Comparison of ENCODE assay signal across 17 mouse cellular contexts in genomic region chr9:22035300-22036044, GRCm38 (mm10). TPM values are rescaled to one million over a fixed set of nuclear protein-coding genes. Genes with fewer than 3 reads are reported as not detected.
DNase-seq lines count a peak whose midpoint lies in the region; ATAC-seq and TF ChIP-seq lines count a peak whose summit lies in the region.
"Had no signal": no experiment of that assay in that cellular context is flagged by ENCODE, and none has a peak within 500 bp of the region (broad histone marks: within the 10 kb centered on the region; RNA-seq: fewer than 3 reads in every experiment).

No protein-coding gene starts in this region.

- H3K4me1 ChIP-seq in ES-Bruce4 (ENCODE audit: control insufficient read depth, insufficient read depth, low read length) = peaks cover 5% of the 10 kb centered on the region
- H3K4me1 ChIP-seq in forebrain, embryonic 14.5 days (ENCODE audit: control insufficient read depth, insufficient read depth, low read length) = peaks cover 8% of the 10 kb centered on the region; the same call in 1 of the 2 replicates
- peaks cover 20% of the 10 kb centered on the region for H3K4me1 ChIP-seq in midbrain, embryonic 12.5 days
- H3K4me1 ChIP-seq in kidney, embryonic 14.5 days (ENCODE audit: control insufficient read depth, insufficient read depth, low read length) = no peaks in the 10 kb centered on the region
- no peaks in the 10 kb centered on the region for H3K4me1 ChIP-seq in liver, postnatal 0 days (ENCODE audit: insufficient read depth)
- H3K4me1 ChIP-seq: liver, embryonic 13.5 days had no signal

- TF ChIP-seq EP300 in ES-Bruce4 (IDR thresholded peaks at IDR 0.05; ENCODE audit: insufficient read depth, low read depth, low read length) = peak; percentile 40; the same call in 1 of the 2 replicates
- TF ChIP-seq EP300 in liver, postnatal 0 days (IDR thresholded peaks at IDR 0.05; ENCODE audit: low read depth) = no peak

- H3K9ac ChIP-seq in ES-Bruce4 (ENCODE audit: low read depth, poor library complexity, severe bottlenecking) = no peak overlapping the region
- H3K9ac ChIP-seq in forebrain, embryonic 14.5 days (ENCODE audit: low read length) = no peak overlapping the region
- no peak overlapping the region for H3K9ac ChIP-seq in midbrain, embryonic 12.5 days (replicated peaks)
- H3K9ac ChIP-seq in kidney, embryonic 14.5 days (ENCODE audit: low read depth, low read length) = no peak overlapping the region
- H3K9ac ChIP-seq in liver, postnatal 0 days (replicated peaks) = no peak overlapping the region
- H3K9ac ChIP-seq: embryonic facial prominence, embryonic 13.5 days; hindbrain, embryonic 15.5 days; liver, embryonic 13.5 days had no signal

- no peak for TF ChIP-seq POLR2A in ES-Bruce4 (IDR thresholded peaks at IDR 0.05; ENCODE audit: insufficient read depth, low read length)

- peak; percentile 53 for ATAC-seq in forebrain, embryonic 14.5 days
- peak; percentile 81 for ATAC-seq in midbrain, embryonic 12.5 days (ENCODE audit: low FRiP score, low read depth)
- ATAC-seq in kidney, embryonic 14.5 days (ENCODE audit: low FRiP score, low TSS enrichment) = no peak
- ATAC-seq in liver, postnatal 0 days = no peak
- ATAC-seq: activated CD4-positive, CD25-positive, alpha-beta regulatory T cell, adult 4 months had no signal

- no peaks in the 10 kb centered on the region for H3K27me3 ChIP-seq in ES-Bruce4 (ENCODE audit: control insufficient read depth, insufficient read depth, low read length, poor library complexity, severe bottlenecking)
- H3K27me3 ChIP-seq in forebrain, embryonic 14.5 days (replicated peaks; ENCODE audit: control insufficient read depth, insufficient read depth, low read length) = no peaks in the 10 kb centered on the region
- H3K27me3 ChIP-seq in midbrain, embryonic 12.5 days = no peaks in the 10 kb centered on the region
- no peaks in the 10 kb centered on the region for H3K27me3 ChIP-seq in kidney, embryonic 14.5 days (ENCODE audit: control insufficient read depth, insufficient read depth, low read length)
- no peaks in the 10 kb centered on the region for H3K27me3 ChIP-seq in liver, postnatal 0 days (ENCODE audit: insufficient read depth, low read length)
- H3K27me3 ChIP-seq: embryonic facial prominence, embryonic 13.5 days; hindbrain, embryonic 15.5 days had no signal

- no peaks in the 10 kb centered on the region for H3K9me3 ChIP-seq in ES-Bruce4 (replicated peaks; ENCODE audit: control insufficient read depth, insufficient read depth, low read length, poor library complexity, severe bottlenecking)
- no peaks in the 10 kb centered on the region for H3K9me3 ChIP-seq in forebrain, embryonic 14.5 days (replicated peaks; ENCODE audit: control insufficient read depth, low read length)
- no peaks in the 10 kb centered on the region for H3K9me3 ChIP-seq in midbrain, embryonic 12.5 days
- no peaks in the 10 kb centered on the region for H3K9me3 ChIP-seq in kidney, embryonic 14.5 days (ENCODE audit: control insufficient read depth, low read length)
- H3K9me3 ChIP-seq in liver, postnatal 0 days (ENCODE audit: low read length) = 0 out of 2 replicates have a peak, but pooled peaks cover 2% of the 10 kb centered on the region
- H3K9me3 ChIP-seq: embryonic facial prominence, embryonic 13.5 days; hindbrain, embryonic 15.5 days; liver, embryonic 13.5 days had no signal

- no peak overlapping the region for H3K4me2 ChIP-seq in forebrain, embryonic 14.5 days (ENCODE audit: low read length)
- 0 out of 2 replicates have a peak overlapping the region, but pooled peaks have one; percentile 3 for H3K4me2 ChIP-seq in midbrain, embryonic 12.5 days (replicated peaks)
- no peak overlapping the region for H3K4me2 ChIP-seq in kidney, embryonic 14.5 days (replicated peaks; ENCODE audit: low read depth, low read length)
- H3K4me2 ChIP-seq in liver, postnatal 0 days (ENCODE audit: low read depth, low read length) = no peak overlapping the region
- H3K4me2 ChIP-seq: embryonic facial prominence, embryonic 13.5 days; hindbrain, embryonic 15.5 days; liver, embryonic 13.5 days had no signal

- no peak overlapping the region for H3K27ac ChIP-seq in ES-Bruce4 (ENCODE audit: insufficient read depth, low read length)
- H3K27ac ChIP-seq in forebrain, embryonic 14.5 days (ENCODE audit: low read depth, low read length) = 0 out of 2 replicates have a peak overlapping the region, but pooled peaks have one; percentile 4
- peak overlapping the region; percentile 79 for H3K27ac ChIP-seq in midbrain, embryonic 12.5 days (replicated peaks)
- no peak overlapping the region for H3K27ac ChIP-seq in kidney, embryonic 14.5 days (ENCODE audit: low read depth, low read length)
- H3K27ac ChIP-seq in liver, postnatal 0 days (ENCODE audit: low read depth) = no peak overlapping the region
- H3K27ac ChIP-seq: embryonic facial prominence, embryonic 13.5 days; hindbrain, embryonic 15.5 days; left cerebral cortex, adult 2 months; liver, embryonic 13.5 days had no signal

- H3K4me3 ChIP-seq in ES-Bruce4 (ENCODE audit: low read depth, low read length) = no peak overlapping the region
- H3K4me3 ChIP-seq in forebrain, embryonic 14.5 days (ENCODE audit: low read depth, low read length) = no peak overlapping the region
- no peak overlapping the region for H3K4me3 ChIP-seq in midbrain, embryonic 12.5 days
- H3K4me3 ChIP-seq in kidney, embryonic 14.5 days (ENCODE audit: low read length) = no peak overlapping the region
- H3K4me3 ChIP-seq in liver, postnatal 0 days (ENCODE audit: low read depth, low read length) = no peak overlapping the region
- H3K4me3 ChIP-seq: embryonic facial prominence, embryonic 13.5 days; hindbrain, embryonic 15.5 days; left cerebral cortex, adult 2 months; liver, embryonic 13.5 days; myocyte had no signal

- 55% methylated on average over 6 of the region's 6 CpGs for WGBS in forebrain, embryonic 14.5 days
- WGBS in midbrain, embryonic 12.5 days = 29% methylated on average over 6 of the region's 6 CpGs
- WGBS in kidney, embryonic 14.5 days = 59% methylated on average over 6 of the region's 6 CpGs
- WGBS in liver, postnatal 0 days (ENCODE audit: insufficient replicate concordance) = 59% methylated on average over 6 of the region's 6 CpGs

- DNase-seq in cerebellum, postnatal 10 days = peak; percentile 69 to 80
- no peak for DNase-seq in cerebellum, adult 9-11 months
- peak; percentile 60 for DNase-seq in forebrain, embryonic 14.5 days (ENCODE audit: low spot score)
- no peak for DNase-seq in B cell, adult 2 months
- DNase-seq in liver, postnatal 0 days = no peak
- DNase-seq: kidney, postnatal 10 days; liver, embryonic 13.5 days; thymus, adult 2 months had no signal

- H3K36me3 ChIP-seq in ES-Bruce4 (ENCODE audit: control insufficient read depth, insufficient read depth, low read length, poor library complexity, severe bottlenecking) = no peaks in the 10 kb centered on the region
- peaks cover 57% of the 10 kb centered on the region for H3K36me3 ChIP-seq in forebrain, embryonic 14.5 days (ENCODE audit: control insufficient read depth, insufficient read depth, low read length)
- peaks cover 59% of the 10 kb centered on the region for H3K36me3 ChIP-seq in midbrain, embryonic 12.5 days
- no peaks in the 10 kb centered on the region for H3K36me3 ChIP-seq in kidney, embryonic 14.5 days (ENCODE audit: control insufficient read depth, insufficient read depth, low read length)
- H3K36me3 ChIP-seq in liver, postnatal 0 days (replicated peaks; ENCODE audit: insufficient read depth, low read length) = no peaks in the 10 kb centered on the region
- H3K36me3 ChIP-seq: embryonic facial prominence, embryonic 13.5 days; G1E; liver, embryonic 13.5 days had no signal

- no peak for TF ChIP-seq CTCF in ES-Bruce4 (IDR thresholded peaks at IDR 0.05; ENCODE audit: low read depth, low read length)
- TF ChIP-seq CTCF in liver, postnatal 0 days (IDR thresholded peaks at IDR 0.05; ENCODE audit: low read depth) = no peak

RNA-seq across cellular contexts. Expression of gene Elavl3, which starts 16.4 kb away (rescaled TPM):
- 8.3 and 10.6 TPM in 2 replicates for polyA plus RNA-seq in ES-Bruce4 (2011; ENCODE audit: insufficient read depth, insufficient read length, low read depth, missing spikeins)
- 88.1 and 107 TPM in 2 replicates for polyA plus RNA-seq in forebrain, embryonic 14.5 days (2014; fragmentation: Nextera tagmentation; extraction: Ambion mirVana)
- polyA plus RNA-seq in midbrain, embryonic 12.5 days (2016; fragmentation: Nextera tagmentation; extraction: Ambion mirVana) = 60.4 and 61.9 TPM in 2 replicates
- 0.12 and 0.20 TPM in 2 replicates for polyA plus RNA-seq in kidney, embryonic 14.5 days (2014; fragmentation: Nextera tagmentation; extraction: Ambion mirVana)
- not detected in 2 replicates for polyA plus RNA-seq in liver, postnatal 0 days (2015; fragmentation: Nextera tagmentation; extraction: Ambion mirVana)
- polyA plus RNA-seq: activated CD4-positive, CD25-positive, alpha-beta regulatory T cell, adult 4 months had no signal

RNA-seq across cellular contexts. Expression of gene Prkcsh, which starts 32.9 kb away (rescaled TPM):
- polyA plus RNA-seq in ES-Bruce4 (2011; ENCODE audit: insufficient read depth, insufficient read length, low read depth, missing spikeins) = 108 and 116 TPM in 2 replicates
- polyA plus RNA-seq in forebrain, embryonic 14.5 days (2014; fragmentation: Nextera tagmentation; extraction: Ambion mirVana) = 57.1 and 67.9 TPM in 2 replicates
- polyA plus RNA-seq in midbrain, embryonic 12.5 days (2016; fragmentation: Nextera tagmentation; extraction: Ambion mirVana) = 99.2 and 100.0 TPM in 2 replicates
- 104 and 118 TPM in 2 replicates for polyA plus RNA-seq in kidney, embryonic 14.5 days (2014; fragmentation: Nextera tagmentation; extraction: Ambion mirVana)
- polyA plus RNA-seq in liver, postnatal 0 days (2015; fragmentation: Nextera tagmentation; extraction: Ambion mirVana) = 47.0 and 47.6 TPM in 2 replicates

RNA-seq across cellular contexts. Expression of gene Ccdc151, which starts 33.0 kb away (rescaled TPM):
- polyA plus RNA-seq in ES-Bruce4 (2011; ENCODE audit: insufficient read depth, insufficient read length, low read depth, missing spikeins) = 1.6 and 2.8 TPM in 2 replicates
- 4.5 and 4.8 TPM in 2 replicates for polyA plus RNA-seq in forebrain, embryonic 14.5 days (2014; fragmentation: Nextera tagmentation; extraction: Ambion mirVana)
- polyA plus RNA-seq in midbrain, embryonic 12.5 days (2016; fragmentation: Nextera tagmentation; extraction: Ambion mirVana) = 3.8 and 4.9 TPM in 2 replicates
- 1.8 and 2.3 TPM in 2 replicates for polyA plus RNA-seq in kidney, embryonic 14.5 days (2014; fragmentation: Nextera tagmentation; extraction: Ambion mirVana)
- not detected in 2 replicates for polyA plus RNA-seq in liver, postnatal 0 days (2015; fragmentation: Nextera tagmentation; extraction: Ambion mirVana)
- polyA plus RNA-seq: activated CD4-positive, CD25-positive, alpha-beta regulatory T cell, adult 4 months; liver, embryonic 13.5 days had no signal

RNA-seq across cellular contexts. Expression of gene Gm49318, which starts 35.6 kb away (rescaled TPM):
- not detected in 2 replicates for polyA plus RNA-seq in ES-Bruce4 (2011; ENCODE audit: insufficient read depth, insufficient read length, low read depth, missing spikeins)
- polyA plus RNA-seq in forebrain, embryonic 14.5 days (2014; fragmentation: Nextera tagmentation; extraction: Ambion mirVana) = not detected in 2 replicates
- polyA plus RNA-seq in midbrain, embryonic 12.5 days (2016; fragmentation: Nextera tagmentation; extraction: Ambion mirVana) = not detected in 2 replicates
- polyA plus RNA-seq in kidney, embryonic 14.5 days (2014; fragmentation: Nextera tagmentation; extraction: Ambion mirVana) = not detected in 2 replicates
- polyA plus RNA-seq in liver, postnatal 0 days (2015; fragmentation: Nextera tagmentation; extraction: Ambion mirVana) = not detected in 2 replicates
- polyA plus RNA-seq: activated CD4-positive, CD25-positive, alpha-beta regulatory T cell, adult 4 months; embryonic facial prominence, embryonic 13.5 days; G1E; hindbrain, embryonic 15.5 days; liver, embryonic 13.5 days; myocyte; thymus, adult 2 months had no signal

RNA-seq across cellular contexts. Expression of gene Zfp653, which starts 35.7 kb away (rescaled TPM):
- polyA plus RNA-seq in ES-Bruce4 (2011; ENCODE audit: insufficient read depth, insufficient read length, low read depth, missing spikeins) = 7.2 and 8.8 TPM in 2 replicates
- 11.3 and 13.4 TPM in 2 replicates for polyA plus RNA-seq in forebrain, embryonic 14.5 days (2014; fragmentation: Nextera tagmentation; extraction: Ambion mirVana)
- 19.0 and 21.2 TPM in 2 replicates for polyA plus RNA-seq in midbrain, embryonic 12.5 days (2016; fragmentation: Nextera tagmentation; extraction: Ambion mirVana)
- 9.9 and 11.0 TPM in 2 replicates for polyA plus RNA-seq in kidney, embryonic 14.5 days (2014; fragmentation: Nextera tagmentation; extraction: Ambion mirVana)
- polyA plus RNA-seq in liver, postnatal 0 days (2015; fragmentation: Nextera tagmentation; extraction: Ambion mirVana) = 2.6 and 3.1 TPM in 2 replicates

Comparison
In these comparisons a context has a peak if more than half of its experiments do, and no peak if none do; other contexts are left out.
1. DNase-seq: peak in cerebellum, postnatal 10 days (2 of 2) and forebrain, embryonic 14.5 days (single experiment); none in cerebellum, adult 9-11 months (single experiment), B cell, adult 2 months (0 of 2) and liver, postnatal 0 days (single experiment).
2. H3K27ac ChIP-seq: peak in forebrain, embryonic 14.5 days (single experiment) and midbrain, embryonic 12.5 days (single experiment); none in ES-Bruce4 (single experiment), kidney, embryonic 14.5 days (single experiment) and liver, postnatal 0 days (single experiment).
3. ATAC-seq: peak in forebrain, embryonic 14.5 days (single experiment) and midbrain, embryonic 12.5 days (single experiment); none in kidney, embryonic 14.5 days (single experiment) and liver, postnatal 0 days (single experiment).